Mouse (Mus musculus): ENCODE data around the gene Ecel1. TPM values are rescaled to one million over a fixed set of nuclear protein-coding genes. Genes with fewer than 3 reads are reported as not detected.

Ecel1 gene
- polyA plus RNA-seq, 2 experiments = 0.02 TPM; not detected in 1

DNA sequence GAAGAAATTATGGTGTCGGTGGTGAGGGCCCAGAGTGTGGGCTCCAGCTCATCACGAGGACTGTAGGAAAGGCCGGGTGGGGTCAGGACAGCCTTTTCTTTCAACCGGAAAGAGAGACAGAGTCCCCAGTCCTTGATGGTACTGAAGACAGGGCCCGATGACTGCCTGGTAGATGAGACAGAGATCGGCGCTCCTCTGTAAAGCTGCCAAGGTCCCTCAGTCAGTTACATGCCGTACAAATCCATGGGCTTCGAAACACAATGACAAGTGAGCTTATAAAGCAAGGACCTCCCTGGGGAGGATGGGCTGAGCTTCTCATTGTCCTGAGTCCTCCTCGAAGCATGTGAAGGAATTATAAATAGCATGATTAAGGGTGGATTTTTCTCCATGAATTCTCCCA lies 13.2 kb downstream of the Ecel1 start:
- H3K4me1 ChIP-seq (replicated peaks; ENCODE audit: control insufficient read depth in 2 of 2, insufficient read depth in 2 of 2, low read length in 1 of 2) = no peaks in the 10 kb centered on the region
- no peaks in the 10 kb centered on the region for H3K9me3 ChIP-seq (ENCODE audit: control insufficient read depth, low read length)
- ATAC-seq (ENCODE audit: insufficient read depth) (no peak), DNase-seq (ENCODE audit: low read depth in 3 of 3, low spot score in 3 of 3) (no peak)
- TF ChIP-seq CTCF (IDR thresholded peaks at IDR 0.05; ENCODE audit: low read depth) (no peak), EP300 (IDR thresholded peaks at IDR 0.05; ENCODE audit: low read depth) (no peak)
- no peaks in the 10 kb centered on the region for H3K27me3 ChIP-seq (ENCODE audit: control insufficient read depth, insufficient read depth, low read length)
- H3K9ac ChIP-seq (replicated peaks) = no peak overlapping the region
- H3K4me2 ChIP-seq (ENCODE audit: low read depth) = no peak overlapping the region
- no peaks in the 10 kb centered on the region for H3K36me3 ChIP-seq (replicated peaks; ENCODE audit: control insufficient read depth, insufficient read depth, low read depth)
- no peak overlapping the region for H3K27ac ChIP-seq
- 69% methylated on average over 10 of the region's 10 CpGs for WGBS (ENCODE audit: insufficient replicate concordance)
- no peak overlapping the region for H3K4me3 ChIP-seq (ENCODE audit: insufficient read depth in 1 of 2, low read depth in 2 of 2, low read length in 2 of 2)

DNA sequence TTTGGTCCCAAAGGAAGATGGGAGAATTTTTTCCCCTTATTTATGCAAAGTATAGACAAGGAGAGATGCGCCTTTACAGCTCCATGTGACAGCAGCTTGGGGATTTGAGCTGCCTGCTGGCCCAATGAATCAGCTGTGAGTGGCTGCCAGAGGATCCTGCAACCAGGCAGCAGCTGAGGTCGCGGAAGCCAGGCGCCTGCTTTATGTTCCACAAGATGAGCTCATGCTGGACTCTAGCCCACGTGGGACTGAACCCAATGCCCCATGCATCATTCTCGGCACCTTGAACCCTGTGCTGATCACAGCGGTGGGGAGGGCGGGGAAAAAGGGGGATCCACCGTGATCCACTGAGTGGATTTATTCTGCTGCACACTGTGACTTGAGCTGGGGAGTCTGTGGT lies 13.9 kb downstream of the Ecel1 start:
- H3K27me3 ChIP-seq (ENCODE audit: control insufficient read depth, insufficient read depth, low read length) = no peaks in the 10 kb centered on the region
- H3K9ac ChIP-seq (replicated peaks) = no peak overlapping the region
- no peaks in the 10 kb centered on the region for H3K4me1 ChIP-seq (replicated peaks; ENCODE audit: control insufficient read depth in 2 of 2, insufficient read depth in 2 of 2, low read length in 1 of 2)
- ATAC-seq (ENCODE audit: insufficient read depth) (no peak), DNase-seq (ENCODE audit: low read depth in 3 of 3, low spot score in 3 of 3) (no peak)
- no peak for TF ChIP-seq EP300 (IDR thresholded peaks at IDR 0.05; ENCODE audit: low read depth)
- no peak for TF ChIP-seq CTCF (IDR thresholded peaks at IDR 0.05; ENCODE audit: low read depth)
- H3K4me2 ChIP-seq (ENCODE audit: low read depth) = no peak overlapping the region
- H3K36me3 ChIP-seq (replicated peaks; ENCODE audit: control insufficient read depth, insufficient read depth, low read depth) = no peaks in the 10 kb centered on the region
- no peak overlapping the region for H3K4me3 ChIP-seq (ENCODE audit: insufficient read depth in 1 of 2, low read depth in 2 of 2, low read length in 2 of 2)
- H3K9me3 ChIP-seq (ENCODE audit: control insufficient read depth, low read length) = no peaks in the 10 kb centered on the region
- H3K27ac ChIP-seq = no peak overlapping the region
- WGBS (ENCODE audit: insufficient replicate concordance) = 65% methylated on average over 9 of the region's 9 CpGs

DNA sequence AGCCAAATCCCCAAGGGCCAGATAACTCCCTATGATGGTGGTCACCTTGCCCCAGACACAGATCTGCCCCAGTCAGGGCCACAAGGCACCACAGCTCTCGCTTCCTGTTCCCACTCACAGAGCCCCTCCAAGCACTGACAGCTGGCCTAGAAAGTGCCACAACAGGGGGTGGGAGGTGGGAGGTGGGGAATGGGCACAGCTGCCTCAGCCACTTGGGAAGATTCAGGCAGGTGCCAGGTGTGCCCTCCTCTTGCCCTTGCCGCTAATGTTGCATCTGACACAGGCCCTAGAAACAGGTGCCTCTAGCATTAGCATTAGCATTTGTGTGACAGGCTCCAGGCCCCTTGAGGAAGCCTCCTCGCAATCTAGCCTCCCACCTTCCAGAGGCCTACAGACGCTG lies 14.8 kb downstream of the Ecel1 start:
- Histone ChIP-seq H3K36me3 (replicated peaks; ENCODE audit: control insufficient read depth, insufficient read depth, low read depth) (no peaks in the 10 kb centered on the region), H3K9me3 (ENCODE audit: control insufficient read depth, low read length) (no peaks in the 10 kb centered on the region), H3K9ac (replicated peaks) (no peak overlapping the region), H3K4me3 (ENCODE audit: insufficient read depth in 1 of 2, low read depth in 2 of 2, low read length in 2 of 2) (no peak overlapping the region), H3K4me2 (ENCODE audit: low read depth) (no peak overlapping the region), H3K4me1 (replicated peaks; ENCODE audit: control insufficient read depth in 2 of 2, insufficient read depth in 2 of 2, low read length in 1 of 2) (no peaks in the 10 kb centered on the region), H3K27ac (no peak overlapping the region), H3K27me3 (ENCODE audit: control insufficient read depth, insufficient read depth, low read length) (no peaks in the 10 kb centered on the region)
- whole genome bisulfite sequencing (ENCODE audit: insufficient replicate concordance) = 65% methylated on average over 4 of the region's 4 CpGs
- ATAC-seq (ENCODE audit: insufficient read depth) (no peak), DNase-seq (ENCODE audit: low read depth in 3 of 3, low spot score in 3 of 3) (no peak)
- TF ChIP-seq CTCF (IDR thresholded peaks at IDR 0.05; ENCODE audit: low read depth) = no peak
- TF ChIP-seq EP300 (IDR thresholded peaks at IDR 0.05; ENCODE audit: low read depth) = no peak

DNA sequence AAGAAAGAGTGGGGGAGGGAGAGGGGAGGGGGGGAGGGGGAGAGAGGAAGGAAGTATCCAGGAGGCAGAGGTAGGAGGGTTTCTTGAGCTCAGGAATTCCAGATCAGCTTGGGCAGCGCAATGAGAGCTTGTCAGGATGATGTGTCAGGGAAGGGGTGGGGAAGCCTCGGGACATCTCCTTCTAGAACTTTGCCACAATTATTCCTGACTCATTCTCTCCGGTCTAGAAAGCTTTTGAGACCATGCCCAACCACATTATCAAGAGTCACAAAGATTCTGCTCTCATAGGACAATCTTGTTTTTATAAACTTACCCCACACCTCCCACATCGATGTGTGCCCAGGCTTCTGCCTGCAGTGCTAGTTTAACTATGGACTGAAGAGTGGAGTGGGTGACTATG lies 24.5 kb downstream of the Ecel1 start:
- Histone ChIP-seq H3K4me2 (ENCODE audit: low read depth) (no peak overlapping the region), H3K4me3 (ENCODE audit: insufficient read depth in 1 of 2, low read depth in 2 of 2, low read length in 2 of 2) (no peak overlapping the region), H3K36me3 (replicated peaks; ENCODE audit: control insufficient read depth, insufficient read depth, low read depth) (no peaks in the 10 kb centered on the region), H3K4me1 (replicated peaks; ENCODE audit: control insufficient read depth in 2 of 2, insufficient read depth in 2 of 2, low read length in 1 of 2) (no peaks in the 10 kb centered on the region), H3K9me3 (ENCODE audit: control insufficient read depth, low read length) (no peaks in the 10 kb centered on the region), H3K27ac (no peak overlapping the region), H3K9ac (replicated peaks) (no peak overlapping the region), H3K27me3 (ENCODE audit: control insufficient read depth, insufficient read depth, low read length) (peaks cover 15% of the 10 kb centered on the region)
- 54% methylated on average over 4 of the region's 4 CpGs for WGBS (ENCODE audit: insufficient replicate concordance)
- DNase-seq (ENCODE audit: low read depth in 3 of 3, low spot score in 3 of 3) (no peak), ATAC-seq (ENCODE audit: insufficient read depth) (no peak)
- no peak for TF ChIP-seq CTCF (IDR thresholded peaks at IDR 0.05; ENCODE audit: low read depth)

DNA sequence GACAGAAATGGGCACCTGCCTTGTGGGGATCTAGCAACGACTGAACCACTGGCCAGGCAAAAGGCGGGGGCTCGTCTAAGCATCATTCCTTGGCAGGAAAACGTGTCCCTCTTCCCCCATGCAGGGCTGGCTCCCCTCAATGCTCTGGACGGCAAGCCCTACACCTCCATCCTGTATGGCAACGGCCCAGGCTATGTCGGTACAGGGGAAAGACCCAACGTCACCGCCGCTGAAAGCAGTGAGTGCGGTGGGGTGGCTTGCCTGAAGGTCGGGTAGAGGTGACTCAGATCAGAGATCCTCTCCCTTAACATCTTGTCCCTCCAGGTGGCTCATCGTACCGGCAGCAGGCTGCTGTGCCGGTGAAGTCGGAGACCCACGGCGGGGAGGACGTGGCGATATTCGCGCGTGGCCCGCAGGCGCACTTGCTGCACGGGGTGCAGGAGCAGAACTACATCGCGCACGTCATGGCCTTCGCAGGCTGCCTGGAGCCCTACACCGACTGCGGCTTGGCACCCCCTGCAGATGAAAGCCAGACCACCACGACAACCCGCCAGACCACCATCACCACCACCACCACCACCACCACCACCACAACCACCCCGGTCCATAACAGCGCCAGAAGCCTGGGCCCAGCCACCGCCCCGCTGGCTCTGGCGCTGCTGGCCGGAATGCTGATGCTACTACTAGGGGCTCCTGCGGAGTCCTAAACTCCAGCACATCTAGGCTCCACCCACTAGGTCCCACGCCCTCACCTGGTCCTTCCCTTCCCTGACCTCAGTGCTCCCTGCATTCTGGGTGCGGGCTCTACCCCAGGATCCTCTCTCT lies 28.9 kb downstream of the Ecel1 start:
- Histone ChIP-seq H3K36me3 (replicated peaks; ENCODE audit: control insufficient read depth, insufficient read depth, low read depth) (no peaks in the 10 kb centered on the region), H3K27ac (no peak overlapping the region), H3K4me1 (replicated peaks; ENCODE audit: control insufficient read depth in 2 of 2, insufficient read depth in 2 of 2, low read length in 1 of 2) (no peaks in the 10 kb centered on the region), H3K9me3 (ENCODE audit: control insufficient read depth, low read length) (no peaks in the 10 kb centered on the region), H3K4me2 (ENCODE audit: low read depth) (no peak overlapping the region), H3K4me3 (ENCODE audit: insufficient read depth in 1 of 2, low read depth in 2 of 2, low read length in 2 of 2) (no peak overlapping the region), H3K9ac (replicated peaks) (no peak overlapping the region), H3K27me3 (ENCODE audit: control insufficient read depth, insufficient read depth, low read length) (peaks cover 19% of the 10 kb centered on the region)
- TF ChIP-seq EP300 (IDR thresholded peaks at IDR 0.05; ENCODE audit: low read depth) = no peak
- TF ChIP-seq CTCF (IDR thresholded peaks at IDR 0.05; ENCODE audit: low read depth) = no peak
- no peak for ATAC-seq (ENCODE audit: insufficient read depth)
- 11% methylated on average over 43 of the region's 43 CpGs for WGBS (ENCODE audit: insufficient replicate concordance)
- no peak for DNase-seq (ENCODE audit: low read depth in 3 of 3, low spot score in 3 of 3)

All from liver, embryonic 14.5 days (tissue).